Mouse (Mus musculus): Measurements from ENCODE around the gene Ccsap.

- TF ChIP-seq CTCF (IDR thresholded peaks at IDR 0.05; ENCODE audit: insufficient read depth, low read depth, low read length): no peak
- TF ChIP-seq POLR2A (IDR thresholded peaks at IDR 0.05; ENCODE audit: insufficient read depth, low read depth, low read length): no peak
Observed at GRCm38 (mm10) chr8:123826758-123827157, 33.3 kb downstream of the Ccsap start.
